Mouse (Mus musculus): Measurements from ENCODE around the gene Zfp992. TPM values are rescaled to one million over a fixed set of nuclear protein-coding genes. Genes with fewer than 3 reads are reported as not detected.
"Not testable (repeated sequence)": the region's sequence is repeated elsewhere in the genome, so short reads cannot be mapped to it uniquely, and the experiment has no call there.

Gene Zfp992
- total RNA-seq, 2 experiments from 2014 or later, result 0.43 to 0.64 TPM

DNA sequence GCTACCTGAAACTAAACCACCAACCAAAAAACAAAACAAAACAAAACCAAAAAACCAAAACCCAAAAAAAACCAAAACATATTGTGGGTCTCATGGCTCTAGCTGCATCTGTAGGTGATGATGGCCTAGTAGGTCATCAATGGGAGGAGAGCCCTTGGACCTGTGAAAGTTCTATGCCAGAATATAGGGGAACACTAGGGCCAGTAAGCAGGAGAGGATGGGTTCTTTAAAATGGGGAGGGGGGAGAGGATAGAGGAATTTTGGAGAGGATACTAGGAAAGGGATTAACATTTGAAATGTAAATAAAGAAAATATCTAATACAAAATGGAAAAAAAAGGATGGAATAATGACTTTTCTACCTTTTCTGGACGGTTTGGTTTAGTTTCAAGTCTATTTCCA, 67.7 kb downstream of the Zfp992 start:
- no peak for TF ChIP-seq CTCF (IDR thresholded peaks at IDR 0.05)
- no peak for DNase-seq
- intact Hi-C loops (cut with DNase I), result no loop called here
- no peak overlapping the region for H3K4me3 ChIP-seq
- no peak overlapping the region for H3K27ac ChIP-seq

DNA sequence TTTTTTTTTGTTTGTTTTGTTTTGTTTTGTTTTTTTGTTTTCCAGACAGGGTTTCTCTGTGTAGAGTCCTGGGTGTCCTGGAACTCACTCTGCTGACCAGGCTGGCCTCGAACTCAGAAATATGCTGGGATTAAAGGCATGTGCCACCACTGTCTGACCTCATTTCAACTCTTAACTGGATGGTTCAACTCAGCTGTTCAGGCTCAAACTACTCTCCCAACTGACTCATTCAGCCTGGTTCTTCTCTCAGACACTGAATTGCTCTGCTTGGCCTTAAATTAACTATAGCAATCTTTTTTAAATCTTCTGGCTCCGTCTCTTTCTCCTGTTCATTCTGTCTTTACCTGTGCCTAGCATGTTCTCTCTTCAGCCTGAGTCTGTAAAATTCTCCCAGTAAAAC, 68.3 kb downstream of the Zfp992 start:
- H3K4me3 ChIP-seq; DNase-seq; intact Hi-C loops (cut with DNase I); H3K27ac ChIP-seq: not testable (repeated sequence)

Other genes starting within 250 kb of the Zfp992 start
- gene Zfp981, start 53.0 kb downstream of the Zfp992 start, total RNA-seq (2021), result under 1 TPM in 1 of 2 experiments, not detected in 1; 0.33 TPM
- 1 to 10 TPM; 1.6 to 2.5 TPM for gene Zfp993, start 161.9 kb downstream of the Zfp992 start, total RNA-seq (2021)

Measured in gastrocnemius, adult 2 months (tissue).